Mouse (Mus musculus) lung, embryonic 14.5 days (tissue): ENCODE results near the gene Dph3. TPM values are rescaled to one million over a fixed set of nuclear protein-coding genes. Genes with fewer than 3 reads are reported as not detected.

Experiments used
- ATAC-seq: fragments of 200-750 bp; cut with Nextera tagmentation; 2 replicates; pipeline ENCODE4 v1.8.0; 2017; ENCODE audit warnings: mild to moderate bottlenecking, moderate TSS enrichment, moderate library complexity; ENCODE audit not compliant: insufficient read depth
- DNase-seq: peaks from one replicate; pipeline ENCODE4 v3.0.0-alpha.2; 2015
- H3K27ac ChIP-seq: fragments of 300-500 bp; sonication (generic); 2 replicates; pipeline ENCODE4 v1.5.1; 2014; ENCODE audit warnings: low read depth, mild to moderate bottlenecking, moderate library complexity
- H3K27me3 ChIP-seq: fragments of 300-500 bp; sonication (generic); 2 replicates; pipeline ENCODE4 v1.6.1; 2014; ENCODE audit warnings: low read length, control low read depth; ENCODE audit not compliant: insufficient read depth
- H3K36me3 ChIP-seq: fragments of 300-500 bp; sonication (generic); 2 replicates; pipeline ENCODE4 v1.6.1; 2014; ENCODE audit warnings: control low read depth; ENCODE audit not compliant: insufficient read depth
- H3K4me1 ChIP-seq: fragments of 300-500 bp; sonication (generic); 2 replicates; pipeline ENCODE4 v1.6.1; 2014; ENCODE audit warnings: antibody characterized with exemption, control low read depth; ENCODE audit not compliant: insufficient read depth
- H3K4me2 ChIP-seq: fragments of 300-500 bp; sonication (generic); 2 replicates; pipeline ENCODE4 v1.6.1; 2014; ENCODE audit warnings: mild to moderate bottlenecking
- H3K4me3 ChIP-seq: fragments of 300-500 bp; sonication (generic); 2 replicates; pipeline ENCODE4 v1.5.1; 2014; ENCODE audit warnings: low read depth, low read length
- H3K9ac ChIP-seq: fragments of 300-500 bp; sonication (generic); 2 replicates; pipeline ENCODE4 v1.6.1; 2014
- H3K9me3 ChIP-seq: fragments of 300-500 bp; sonication (generic); 2 replicates; pipeline ENCODE4 v1.6.1; 2016; ENCODE audit warnings: low read depth, low read length, control low read depth
- CTCF ChIP-seq: IDR thresholded peaks from 2 replicates; pipeline ENCODE4 v1.5.1; 2016; ENCODE audit warnings: antibody characterized with exemption, low read depth
- WGBS: fragments of 180-500 bp; shearing (Covaris S2); extraction: QIAGEN DNeasy Blood & Tissue Kit; methylation state at CpG from one replicate; pipeline ENCODE4 v1.1.7; 2014; 5-methylcytosine and 5-hydroxymethylcytosine counted together
- polyA plus RNA-seq: library from polyadenylated mRNA; unstranded; fragments of >200 nt; fragmentation: Nextera tagmentation; extraction: Ambion mirVana; gene quantifications from 2 replicates; pipeline ENCODE4 v1.2.1, GENCODE M21; 2014

The Dph3 gene
- polyA plus RNA-seq, 1 experiment from 2014 or later = 89.8 TPM

GRCm38 (mm10) chr14:32053895-32054294, 31.6 kb downstream of the Dph3 start:
- WGBS = 68% methylated on average over 5 of the region's 5 CpGs
- Histone ChIP-seq H3K27me3 (no peaks in the 10 kb centered on the region), H3K4me2 (no peak overlapping the region), H3K4me1 (0 out of 2 replicates have a peak, but pooled peaks cover 2% of the 10 kb centered on the region), H3K9me3 (no peaks in the 10 kb centered on the region), H3K27ac (no peak overlapping the region), H3K9ac (no peak overlapping the region), H3K36me3 (no peaks in the 10 kb centered on the region), H3K4me3 (no peak overlapping the region)
- DNase-seq = no peak
- no peak for ATAC-seq
- no peak for TF ChIP-seq CTCF

- Histone ChIP-seq H3K27me3 (no peaks in the 10 kb centered on the region), H3K9me3 (no peaks in the 10 kb centered on the region), H3K4me2 (no peak overlapping the region), H3K4me3 (no peak overlapping the region), H3K9ac (no peak overlapping the region), H3K4me1 (no peaks in the 10 kb centered on the region), H3K36me3 (no peaks in the 10 kb centered on the region), H3K27ac (no peak overlapping the region)
- 72% methylated on average over 6 of the region's 6 CpGs for WGBS
- no peak for TF ChIP-seq CTCF
- ATAC-seq (no peak), DNase-seq (no peak)
These were observed 35.4 kb downstream of the Dph3 start for GRCm38 (mm10) chr14:32050171-32050570.

DNA sequence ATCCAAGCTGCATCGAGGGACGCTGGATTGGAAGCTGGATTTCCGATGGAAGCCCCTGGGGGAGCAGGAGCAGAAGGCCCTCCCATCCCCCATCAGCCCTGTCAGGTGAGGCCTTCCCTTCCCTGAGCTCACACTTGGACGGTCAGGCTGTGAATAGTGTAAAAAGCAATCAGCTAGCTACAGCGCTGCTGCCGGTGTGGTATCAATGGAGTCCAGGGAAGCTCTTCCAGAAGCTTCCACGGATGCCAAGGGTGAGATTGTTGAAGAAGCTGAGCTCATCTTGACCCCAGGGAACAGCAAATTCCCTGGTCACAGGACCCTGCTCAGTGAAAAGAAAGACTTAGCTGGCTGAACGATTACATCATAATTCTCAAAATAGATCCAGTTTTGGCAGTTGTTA, 39.2 kb downstream of the Dph3 start:
- no peaks in the 10 kb centered on the region for H3K36me3 ChIP-seq
- no peak for TF ChIP-seq CTCF
- no peak overlapping the region for H3K9ac ChIP-seq
- 72% methylated on average over 8 of the region's 8 CpGs for WGBS
- ATAC-seq (no peak), DNase-seq (no peak)
- no peak overlapping the region for H3K4me3 ChIP-seq
- H3K27me3 ChIP-seq = no peaks in the 10 kb centered on the region
- no peaks in the 10 kb centered on the region for H3K9me3 ChIP-seq
- H3K27ac ChIP-seq = no peak overlapping the region
- H3K4me2 ChIP-seq = no peak overlapping the region
- H3K4me1 ChIP-seq = no peaks in the 10 kb centered on the region

DNA sequence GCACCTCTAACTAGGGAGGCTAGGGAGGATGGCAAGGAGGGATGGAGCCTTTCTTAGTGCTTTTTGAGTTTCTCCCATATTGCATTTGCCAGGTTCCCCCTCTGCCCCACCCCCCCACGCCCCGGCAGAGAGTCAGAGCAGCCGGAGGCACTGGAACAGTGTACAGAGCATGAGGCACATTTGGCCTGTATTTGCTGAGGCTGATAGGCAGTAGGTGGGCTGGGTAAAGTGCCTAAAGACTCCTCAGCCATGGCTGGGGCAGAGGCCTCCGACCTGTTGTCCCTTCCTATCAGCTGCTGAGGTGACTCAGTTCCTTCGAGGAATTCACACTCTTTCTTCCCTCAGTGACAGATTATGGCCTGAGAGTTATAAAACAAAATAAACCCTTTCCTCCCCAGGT, 43.4 kb downstream of the Dph3 start:
- DNase-seq (no peak), ATAC-seq (no peak)
- no peaks in the 10 kb centered on the region for H3K27me3 ChIP-seq
- no peaks in the 10 kb centered on the region for H3K36me3 ChIP-seq
- no peaks in the 10 kb centered on the region for H3K4me1 ChIP-seq
- 33% methylated on average over 5 of the region's 5 CpGs for WGBS
- H3K9me3 ChIP-seq = no peaks in the 10 kb centered on the region
- no peak overlapping the region for H3K4me3 ChIP-seq
- H3K4me2 ChIP-seq = no peak overlapping the region
- no peak for TF ChIP-seq CTCF
- H3K27ac ChIP-seq = no peak overlapping the region
- no peak overlapping the region for H3K9ac ChIP-seq

DNA sequence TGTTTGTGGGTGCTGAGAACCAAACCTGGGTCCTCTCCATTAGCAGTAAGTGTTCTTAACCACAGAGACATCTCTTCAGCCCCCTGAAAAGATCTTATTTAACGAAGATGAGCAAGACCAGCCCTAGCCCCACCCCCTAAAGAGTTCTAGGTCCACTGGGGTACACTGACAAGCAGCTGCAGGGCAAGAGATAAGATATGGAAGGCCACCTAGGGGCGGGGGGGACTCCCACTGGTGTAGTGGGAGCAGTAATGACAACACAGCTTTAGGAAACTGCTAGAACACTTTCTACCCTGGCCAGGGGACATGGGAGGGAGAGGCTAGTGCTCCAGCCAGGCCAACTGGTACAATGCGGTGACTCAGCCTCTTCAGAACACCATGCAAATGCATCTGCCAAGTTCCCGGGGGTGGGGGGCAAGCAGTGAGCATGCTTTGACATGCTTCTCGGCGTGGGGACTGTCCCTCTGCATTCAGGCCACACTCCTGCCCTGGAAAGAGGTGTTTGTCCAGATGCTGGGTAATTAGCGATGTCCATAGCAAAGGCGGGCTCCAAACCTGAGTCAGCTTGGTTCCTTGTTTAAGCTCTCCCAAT, 47.8 kb downstream of the Dph3 start:
- ATAC-seq = no peak
- 79% methylated on average over 8 of the region's 8 CpGs for WGBS
- no peak for TF ChIP-seq CTCF

GRCm38 (mm10) chr14:32036482-32036881, 49.0 kb downstream of the Dph3 start:
- TF ChIP-seq CTCF = no peak
- Histone ChIP-seq H3K4me3 (no peak overlapping the region), H3K9me3 (no peaks in the 10 kb centered on the region), H3K4me2 (no peak overlapping the region), H3K36me3 (no peaks in the 10 kb centered on the region), H3K9ac (no peak overlapping the region), H3K27ac (no peak overlapping the region), H3K4me1 (no peaks in the 10 kb centered on the region), H3K27me3 (no peaks in the 10 kb centered on the region)
- WGBS = 58% methylated on average over 5 of the region's 5 CpGs
- ATAC-seq (no peak), DNase-seq (no peak)

More for the DNA sequence above, 47.8 kb downstream of the Dph3 start:
- H3K27me3 ChIP-seq = no peaks in the 10 kb centered on the region
- DNase-seq = no peak
- H3K4me1 ChIP-seq = no peaks in the 10 kb centered on the region
- no peak overlapping the region for H3K9ac ChIP-seq
- H3K36me3 ChIP-seq = no peaks in the 10 kb centered on the region
- H3K4me3 ChIP-seq = no peak overlapping the region
- no peak overlapping the region for H3K4me2 ChIP-seq
- H3K9me3 ChIP-seq = no peaks in the 10 kb centered on the region
- no peak overlapping the region for H3K27ac ChIP-seq

- TF ChIP-seq CTCF = peak; percentile 92
- ATAC-seq (peak; percentile 43; the same call in 1 of the 2 replicates), DNase-seq (peak; percentile 89)
- H3K9ac ChIP-seq = no peak overlapping the region
- no peaks in the 10 kb centered on the region for H3K27me3 ChIP-seq
- no peak overlapping the region for H3K27ac ChIP-seq
- H3K4me2 ChIP-seq = no peak overlapping the region
- no peaks in the 10 kb centered on the region for H3K9me3 ChIP-seq
- H3K4me1 ChIP-seq = no peaks in the 10 kb centered on the region
- WGBS = 2% methylated on average over 4 of the region's 4 CpGs
- H3K36me3 ChIP-seq = no peaks in the 10 kb centered on the region
- no peak overlapping the region for H3K4me3 ChIP-seq
These were observed 53.0 kb downstream of the Dph3 start for GRCm38 (mm10) chr14:32032522-32032921.

Other genes with a start within 250 kb of the Dph3 start
- gene Galnt15, start 56.7 kb downstream of the Dph3 start, polyA plus RNA-seq = 0.08 and 0.18 TPM in 2 replicates
- gene Oxnad1, start 355 bp downstream of the Dph3 start, polyA plus RNA-seq = 15.9 and 24.8 TPM in 2 replicates
- gene Msmb, start 56.3 kb upstream of the Dph3 start, polyA plus RNA-seq = not detected in 2 replicates
- 105 and 108 TPM in 2 replicates for gene Ncoa4, start 74.1 kb upstream of the Dph3 start, polyA plus RNA-seq
- 293 and 296 TPM in 2 replicates for gene Timm23, start 116.2 kb upstream of the Dph3 start, polyA plus RNA-seq
- 53.4 and 54.5 TPM in 2 replicates for gene Parg, start 116.2 kb upstream of the Dph3 start, polyA plus RNA-seq
- gene Ogdhl, start 236.3 kb upstream of the Dph3 start, polyA plus RNA-seq = 10.6 and 11.0 TPM in 2 replicates